Mouse (Mus musculus) adrenal gland (tissue): Measurements from ENCODE around the gene Zfp82.

ENCODE experiments used
- intact Hi-C: fragments of 180-260 bp; cut with DNase I; formaldehyde crosslinking; loops from one replicate; pipeline ENCODE4 v1.15.1; 2025

Gene Zfp82

GRCm38 (mm10) chr7:30050882-30051548 is 21.7 kb downstream of the Zfp82 start, which contains the start of gene Zfp14:
TSS of gene Zfp14 (minus strand) at chr7:30051380.
- intact Hi-C loops = no loop called here

GRCm38 (mm10) chr7:30048126-30048525 is 24.6 kb downstream of the Zfp82 start:
- intact Hi-C loops = no loop called here

- intact Hi-C loops = no loop called here
Observed at GRCm38 (mm10) chr7:30044354-30044753, 28.3 kb downstream of the Zfp82 start.

GRCm38 (mm10) chr7:30034331-30034730 is 38.4 kb downstream of the Zfp82 start:
- intact Hi-C loops = no loop called here

- intact Hi-C loops = no loop called here
Observed at GRCm38 (mm10) chr7:30031379-30031778, 41.3 kb downstream of the Zfp82 start.

GRCm38 (mm10) chr7:30030677-30031076 is 42.0 kb downstream of the Zfp82 start:
- intact Hi-C loops = no loop called here

GRCm38 (mm10) chr7:30028572-30028971 is 44.1 kb downstream of the Zfp82 start:
- intact Hi-C loops = no loop called here

GRCm38 (mm10) chr7:30027331-30027730 is 45.4 kb downstream of the Zfp82 start:
- intact Hi-C loops = no loop called here

- intact Hi-C loops = no loop called here
Observed at GRCm38 (mm10) chr7:30025358-30025757, 47.3 kb downstream of the Zfp82 start.

- intact Hi-C loops = no loop called here
Observed at GRCm38 (mm10) chr7:30023800-30024199, 48.9 kb downstream of the Zfp82 start.

- intact Hi-C loops = no loop called here
Observed at GRCm38 (mm10) chr7:30023324-30023723, 49.4 kb downstream of the Zfp82 start.

GRCm38 (mm10) chr7:30019543-30019942 is 53.2 kb downstream of the Zfp82 start:
- intact Hi-C loops = no loop called here

- intact Hi-C loops = no loop called here
Observed at GRCm38 (mm10) chr7:30017226-30017625, 55.5 kb downstream of the Zfp82 start.

- intact Hi-C loops = no loop called here
Observed at GRCm38 (mm10) chr7:30012956-30013363, 59.7 kb downstream of the Zfp82 start.

GRCm38 (mm10) chr7:30010551-30011195 is 62.0 kb downstream of the Zfp82 start:
- intact Hi-C loops = no loop called here

GRCm38 (mm10) chr7:30009321-30010085 is 63.2 kb downstream of the Zfp82 start:
- intact Hi-C loops = no loop called here

GRCm38 (mm10) chr7:30008020-30008690 is 64.5 kb downstream of the Zfp82 start:
- intact Hi-C loops = no loop called here

- intact Hi-C loops = no loop called here
Observed at GRCm38 (mm10) chr7:30007601-30008000, 65.1 kb downstream of the Zfp82 start.
